ENCODE assay signal across 9 mouse cellular contexts in genomic region chr2:26930390-26930789, GRCm38 (mm10). TPM values are rescaled to one million over a fixed set of nuclear protein-coding genes. Genes with fewer than 3 reads are reported as not detected.
DNase-seq lines count a peak whose midpoint lies in the region; ATAC-seq lines count a peak whose summit lies in the region.
"Had no signal": no experiment of that assay in that cellular context is flagged by ENCODE, and none has a peak within 500 bp of the region (broad histone marks: within the 10 kb centered on the region; RNA-seq: fewer than 3 reads in every experiment).

No protein-coding gene starts in this region.

- H3K9ac ChIP-seq in embryonic facial prominence, embryonic 13.5 days = no peak overlapping the region
- 0 out of 2 replicates have a peak overlapping the region, but pooled peaks have one; percentile 21 for H3K9ac ChIP-seq in kidney, embryonic 15.5 days
- H3K9ac ChIP-seq in liver, embryonic 15.5 days = no peak overlapping the region
- H3K9ac ChIP-seq: hindbrain, embryonic 15.5 days had no signal

- no peaks in the 10 kb centered on the region for H3K27me3 ChIP-seq in embryonic facial prominence, embryonic 13.5 days
- H3K27me3 ChIP-seq in kidney, embryonic 15.5 days = no peaks in the 10 kb centered on the region
- H3K27me3 ChIP-seq in liver, embryonic 15.5 days = no peaks in the 10 kb centered on the region
- H3K27me3 ChIP-seq: hindbrain, embryonic 15.5 days had no signal

- H3K27ac ChIP-seq in embryonic facial prominence, embryonic 13.5 days = no peak overlapping the region
- H3K27ac ChIP-seq in kidney, embryonic 15.5 days = no peak overlapping the region
- no peak overlapping the region for H3K27ac ChIP-seq in liver, embryonic 15.5 days (replicated peaks)
- H3K27ac ChIP-seq: hindbrain, embryonic 15.5 days had no signal

- H3K4me2 ChIP-seq in embryonic facial prominence, embryonic 13.5 days = peak overlapping the region; percentile 73
- no peak overlapping the region for H3K4me2 ChIP-seq in kidney, embryonic 15.5 days
- H3K4me2 ChIP-seq in liver, embryonic 15.5 days = peak overlapping the region; percentile 94
- H3K4me2 ChIP-seq: hindbrain, embryonic 15.5 days had no signal

- no peaks in the 10 kb centered on the region for H3K9me3 ChIP-seq in embryonic facial prominence, embryonic 13.5 days
- no peaks in the 10 kb centered on the region for H3K9me3 ChIP-seq in kidney, embryonic 15.5 days (replicated peaks)
- H3K9me3 ChIP-seq in liver, embryonic 15.5 days (replicated peaks) = no peaks in the 10 kb centered on the region
- H3K9me3 ChIP-seq: hindbrain, embryonic 15.5 days had no signal

- no peak overlapping the region for H3K4me3 ChIP-seq in embryonic facial prominence, embryonic 13.5 days
- H3K4me3 ChIP-seq in kidney, embryonic 15.5 days (replicated peaks) = 0 out of 2 replicates have a peak overlapping the region, but pooled peaks have one; percentile 0
- H3K4me3 ChIP-seq in liver, embryonic 15.5 days (replicated peaks) = no peak overlapping the region
- H3K4me3 ChIP-seq: hindbrain, embryonic 15.5 days had no signal

- peaks cover 35% of the 10 kb centered on the region for H3K4me1 ChIP-seq in embryonic facial prominence, embryonic 13.5 days
- H3K4me1 ChIP-seq in kidney, embryonic 15.5 days = peaks cover 35% of the 10 kb centered on the region
- H3K4me1 ChIP-seq in liver, embryonic 15.5 days (replicated peaks) = peaks cover 63% of the 10 kb centered on the region

- 41% methylated on average over 1 of the region's 1 CpGs for WGBS in embryonic facial prominence, embryonic 13.5 days
- 46% methylated on average over 1 of the region's 1 CpGs for WGBS in kidney, embryonic 15.5 days
- 19% methylated on average over 1 of the region's 1 CpGs for WGBS in liver, embryonic 15.5 days (ENCODE audit: insufficient replicate concordance)

- DNase-seq in 3134 (ENCODE audit: extremely low read depth, insufficient read length, low spot score) (peak; percentile 44), 416B (ENCODE audit: low read depth) (peak; percentile 90)
- DNase-seq in adrenal gland, postnatal 25 days = peak; percentile 46
- peak; percentile 66 for DNase-seq in right cerebral cortex, postnatal 14 days
- no peak for DNase-seq in ovary, postnatal 36 days (ENCODE audit: low spot score)

- ATAC-seq in embryonic facial prominence, embryonic 13.5 days (ENCODE audit: insufficient number of reproducible peaks, insufficient read depth, low FRiP score, low TSS enrichment, low read depth) = no peak
- no peak for ATAC-seq in kidney, embryonic 15.5 days (replicated peaks; ENCODE audit: low FRiP score)
- no peak for ATAC-seq in liver, embryonic 15.5 days (ENCODE audit: insufficient read depth)

- H3K36me3 ChIP-seq in embryonic facial prominence, embryonic 13.5 days = peaks cover 59% of the 10 kb centered on the region
- peaks cover 63% of the 10 kb centered on the region for H3K36me3 ChIP-seq in kidney, embryonic 15.5 days
- peaks cover 62% of the 10 kb centered on the region for H3K36me3 ChIP-seq in liver, embryonic 15.5 days (replicated peaks)

RNA-seq across cellular contexts. Expression of gene Surf4, which starts 3.3 kb away (rescaled TPM):
- total RNA-seq in adrenal gland, postnatal 25 days (2021) = 152 and 210 TPM in 2 replicates
- 203 and 220 TPM in 2 replicates for polyA plus RNA-seq in embryonic facial prominence, embryonic 13.5 days (2015; fragmentation: Nextera tagmentation; extraction: Ambion mirVana)
- polyA plus RNA-seq in kidney, embryonic 15.5 days (2015; fragmentation: Nextera tagmentation; extraction: Ambion mirVana) = 224 and 227 TPM in 2 replicates
- polyA plus RNA-seq in liver, embryonic 15.5 days (2015; fragmentation: Nextera tagmentation; extraction: Ambion mirVana) = 118 and 129 TPM in 2 replicates

RNA-seq across cellular contexts. Expression of gene Stkld1, which starts 3.5 kb away (rescaled TPM):
- total RNA-seq in adrenal gland, postnatal 25 days (2021) = 0.33 TPM in 1 of 2 replicates, not detected in the other
- 0.22 TPM in 1 of 2 replicates, not detected in the other for polyA plus RNA-seq in embryonic facial prominence, embryonic 13.5 days (2015; fragmentation: Nextera tagmentation; extraction: Ambion mirVana)
- 0.08 TPM in 1 of 2 replicates, not detected in the other for polyA plus RNA-seq in kidney, embryonic 15.5 days (2015; fragmentation: Nextera tagmentation; extraction: Ambion mirVana)
- 0.06 and 0.08 TPM in 2 replicates for polyA plus RNA-seq in liver, embryonic 15.5 days (2015; fragmentation: Nextera tagmentation; extraction: Ambion mirVana)
- polyA plus RNA-seq: hindbrain, embryonic 15.5 days had no signal

RNA-seq across cellular contexts. Expression of gene Surf1, which starts 14.1 kb away (rescaled TPM):
- 109 and 117 TPM in 2 replicates for total RNA-seq in adrenal gland, postnatal 25 days (2021)
- polyA plus RNA-seq in embryonic facial prominence, embryonic 13.5 days (2015; fragmentation: Nextera tagmentation; extraction: Ambion mirVana) = 54.1 and 63.3 TPM in 2 replicates
- 55.2 and 58.1 TPM in 2 replicates for polyA plus RNA-seq in kidney, embryonic 15.5 days (2015; fragmentation: Nextera tagmentation; extraction: Ambion mirVana)
- polyA plus RNA-seq in liver, embryonic 15.5 days (2015; fragmentation: Nextera tagmentation; extraction: Ambion mirVana) = 33.3 and 33.8 TPM in 2 replicates

RNA-seq across cellular contexts. Expression of gene Surf2, which starts 14.2 kb away (rescaled TPM):
- total RNA-seq in adrenal gland, postnatal 25 days (2021) = 44.2 and 45.9 TPM in 2 replicates
- polyA plus RNA-seq in embryonic facial prominence, embryonic 13.5 days (2015; fragmentation: Nextera tagmentation; extraction: Ambion mirVana) = 49.0 and 49.1 TPM in 2 replicates
- 45.4 and 46.4 TPM in 2 replicates for polyA plus RNA-seq in kidney, embryonic 15.5 days (2015; fragmentation: Nextera tagmentation; extraction: Ambion mirVana)
- polyA plus RNA-seq in liver, embryonic 15.5 days (2015; fragmentation: Nextera tagmentation; extraction: Ambion mirVana) = 19.0 and 21.4 TPM in 2 replicates

RNA-seq across cellular contexts. Expression of gene Rpl7a, which starts 19.8 kb away (rescaled TPM):
- 481 and 517 TPM in 2 replicates for total RNA-seq in adrenal gland, postnatal 25 days (2021)
- polyA plus RNA-seq in embryonic facial prominence, embryonic 13.5 days (2015; fragmentation: Nextera tagmentation; extraction: Ambion mirVana) = 596 and 711 TPM in 2 replicates
- 640 and 684 TPM in 2 replicates for polyA plus RNA-seq in kidney, embryonic 15.5 days (2015; fragmentation: Nextera tagmentation; extraction: Ambion mirVana)
- polyA plus RNA-seq in liver, embryonic 15.5 days (2015; fragmentation: Nextera tagmentation; extraction: Ambion mirVana) = 341 and 352 TPM in 2 replicates
